ENCODE assay signal across 14 mouse cellular contexts in genomic region chr16:92403069-92403468, GRCm38 (mm10). TPM values are rescaled to one million over a fixed set of nuclear protein-coding genes. Genes with fewer than 3 reads are reported as not detected.
A peak's percentile ranks its signal among the peaks of the same experiment; 100 is the strongest.
DNase-seq lines count a peak whose midpoint lies in the region; ATAC-seq and TF ChIP-seq lines count a peak whose summit lies in the region.
"Had no signal": no experiment of that assay in that cellular context is flagged by ENCODE, and none has a peak within 500 bp of the region (broad histone marks: within the 10 kb centered on the region; RNA-seq: fewer than 3 reads in every experiment).

No protein-coding gene starts in this region.

- H3K9me3 ChIP-seq in midbrain, embryonic 10.5 days (replicated peaks): no peaks in the 10 kb centered on the region
- no peaks in the 10 kb centered on the region for H3K9me3 ChIP-seq in midbrain, embryonic 16.5 days (replicated peaks; ENCODE audit: control insufficient read depth, low read length, poor library complexity, severe bottlenecking)
- no peaks in the 10 kb centered on the region for H3K9me3 ChIP-seq in heart, embryonic 12.5 days (replicated peaks)
- H3K9me3 ChIP-seq in lung, embryonic 15.5 days: no peaks in the 10 kb centered on the region
- no peaks in the 10 kb centered on the region for H3K9me3 ChIP-seq in liver, postnatal 0 days (ENCODE audit: low read length)
- no peaks in the 10 kb centered on the region for H3K9me3 ChIP-seq in hindbrain, embryonic 16.5 days (ENCODE audit: control insufficient read depth, low read length)
- H3K9me3 ChIP-seq: megakaryocyte, embryonic 14.5 days had no signal

- peaks cover 51% of the 10 kb centered on the region for H3K4me1 ChIP-seq in midbrain, embryonic 10.5 days
- H3K4me1 ChIP-seq in midbrain, embryonic 16.5 days (ENCODE audit: control insufficient read depth, insufficient read depth, low read length): peaks cover 30% of the 10 kb centered on the region
- H3K4me1 ChIP-seq in heart, embryonic 12.5 days (replicated peaks): peaks cover 49% of the 10 kb centered on the region
- peaks cover 59% of the 10 kb centered on the region for H3K4me1 ChIP-seq in lung, embryonic 15.5 days
- peaks cover 15% of the 10 kb centered on the region; the same call in 1 of the 2 replicates for H3K4me1 ChIP-seq in liver, postnatal 0 days (ENCODE audit: insufficient read depth)
- H3K4me1 ChIP-seq in hindbrain, embryonic 16.5 days (ENCODE audit: control insufficient read depth, insufficient read depth, low read depth, low read length): peaks cover 30% of the 10 kb centered on the region

- H3K9ac ChIP-seq in midbrain, embryonic 16.5 days (ENCODE audit: low read depth, low read length): no peak overlapping the region
- H3K9ac ChIP-seq in heart, embryonic 12.5 days: no peak overlapping the region
- no peak overlapping the region for H3K9ac ChIP-seq in lung, embryonic 15.5 days
- no peak overlapping the region for H3K9ac ChIP-seq in liver, postnatal 0 days (replicated peaks)
- no peak overlapping the region for H3K9ac ChIP-seq in hindbrain, embryonic 16.5 days (ENCODE audit: low read depth, low read length)

- TF ChIP-seq EP300 in liver, postnatal 0 days (IDR thresholded peaks at IDR 0.05; ENCODE audit: low read depth): no peak

- no peak for ATAC-seq in midbrain, embryonic 16.5 days
- no peak for ATAC-seq in heart, embryonic 12.5 days (ENCODE audit: insufficient number of reproducible peaks, low FRiP score)
- peak; percentile 77 for ATAC-seq in lung, embryonic 15.5 days (ENCODE audit: borderline replicate concordance, extremely low read depth, low FRiP score, low TSS enrichment)
- no peak for ATAC-seq in liver, postnatal 0 days
- ATAC-seq in hindbrain, embryonic 16.5 days: no peak
- ATAC-seq: hindbrain, postnatal 0 days had no signal

- no peak overlapping the region for H3K4me3 ChIP-seq in midbrain, embryonic 10.5 days
- H3K4me3 ChIP-seq in midbrain, embryonic 16.5 days (ENCODE audit: low read depth, low read length): no peak overlapping the region
- no peak overlapping the region for H3K4me3 ChIP-seq in heart, embryonic 12.5 days
- no peak overlapping the region for H3K4me3 ChIP-seq in lung, embryonic 15.5 days
- no peak overlapping the region for H3K4me3 ChIP-seq in liver, postnatal 0 days (ENCODE audit: low read depth, low read length)
- H3K4me3 ChIP-seq in hindbrain, embryonic 16.5 days (ENCODE audit: low read length): no peak overlapping the region
- H3K4me3 ChIP-seq: erythroblast, embryonic 14.5 days; megakaryocyte, embryonic 14.5 days had no signal

- TF ChIP-seq CTCF in liver, postnatal 0 days (IDR thresholded peaks at IDR 0.05; ENCODE audit: low read depth): no peak

- WGBS in midbrain, embryonic 10.5 days: 85% methylated on average over 10 of the region's 10 CpGs
- WGBS in midbrain, embryonic 16.5 days: 76% methylated on average over 10 of the region's 10 CpGs
- 64% methylated on average over 10 of the region's 10 CpGs for WGBS in heart, embryonic 12.5 days
- WGBS in lung, embryonic 15.5 days: 28% methylated on average over 10 of the region's 10 CpGs
- WGBS in liver, postnatal 0 days (ENCODE audit: insufficient replicate concordance): 79% methylated on average over 10 of the region's 10 CpGs
- WGBS in hindbrain, embryonic 16.5 days: 75% methylated on average over 10 of the region's 10 CpGs

- H3K4me2 ChIP-seq in midbrain, embryonic 16.5 days (ENCODE audit: low read length): no peak overlapping the region
- H3K4me2 ChIP-seq in heart, embryonic 12.5 days: no peak overlapping the region
- peak overlapping the region; percentile 33 for H3K4me2 ChIP-seq in lung, embryonic 15.5 days
- no peak overlapping the region for H3K4me2 ChIP-seq in liver, postnatal 0 days (ENCODE audit: low read depth, low read length)
- no peak overlapping the region for H3K4me2 ChIP-seq in hindbrain, embryonic 16.5 days (ENCODE audit: low read length)

- H3K27ac ChIP-seq in midbrain, embryonic 10.5 days (replicated peaks): peak overlapping the region; percentile 47
- H3K27ac ChIP-seq in midbrain, embryonic 16.5 days (ENCODE audit: low read length): no peak overlapping the region
- H3K27ac ChIP-seq in heart, embryonic 12.5 days (ENCODE audit: poor library complexity, severe bottlenecking): peak overlapping the region; percentile 32; the same call in 1 of the 2 replicates
- peak overlapping the region; percentile 94 for H3K27ac ChIP-seq in lung, embryonic 15.5 days
- H3K27ac ChIP-seq in liver, postnatal 0 days (ENCODE audit: low read depth): no peak overlapping the region
- no peak overlapping the region for H3K27ac ChIP-seq in hindbrain, embryonic 16.5 days (ENCODE audit: low read depth, low read length)
- H3K27ac ChIP-seq: hindbrain, postnatal 0 days had no signal

- peaks cover 21% of the 10 kb centered on the region for H3K27me3 ChIP-seq in midbrain, embryonic 10.5 days (ENCODE audit: low read depth, poor library complexity, severe bottlenecking)
- H3K27me3 ChIP-seq in midbrain, embryonic 16.5 days (ENCODE audit: control insufficient read depth, insufficient read depth, low read depth, low read length): no peaks in the 10 kb centered on the region
- no peaks in the 10 kb centered on the region for H3K27me3 ChIP-seq in heart, embryonic 12.5 days (replicated peaks)
- no peaks in the 10 kb centered on the region for H3K27me3 ChIP-seq in lung, embryonic 15.5 days
- H3K27me3 ChIP-seq in liver, postnatal 0 days (ENCODE audit: insufficient read depth, low read length): peaks cover 9% of the 10 kb centered on the region; the same call in 1 of the 2 replicates
- no peaks in the 10 kb centered on the region for H3K27me3 ChIP-seq in hindbrain, embryonic 16.5 days (replicated peaks; ENCODE audit: control insufficient read depth, insufficient read depth, low read length)

- H3K36me3 ChIP-seq in midbrain, embryonic 10.5 days: no peaks in the 10 kb centered on the region
- no peaks in the 10 kb centered on the region for H3K36me3 ChIP-seq in midbrain, embryonic 16.5 days (ENCODE audit: control insufficient read depth, insufficient read depth, low read length)
- H3K36me3 ChIP-seq in heart, embryonic 12.5 days: no peaks in the 10 kb centered on the region
- H3K36me3 ChIP-seq in lung, embryonic 15.5 days: no peaks in the 10 kb centered on the region
- no peaks in the 10 kb centered on the region for H3K36me3 ChIP-seq in liver, postnatal 0 days (replicated peaks; ENCODE audit: insufficient read depth, low read length)
- no peaks in the 10 kb centered on the region for H3K36me3 ChIP-seq in hindbrain, embryonic 16.5 days (ENCODE audit: control insufficient read depth, insufficient read depth, low read length)

- DNase-seq in midbrain, embryonic 10.5 days (ENCODE audit: low spot score): no peak
- DNase-seq in adrenal gland, adult 8-10 months: no peak
- DNase-seq in liver, postnatal 0 days: no peak
- DNase-seq: left cerebral cortex, postnatal 4 days; retina, postnatal 1 day had no signal

RNA-seq across cellular contexts. Expression of gene Kcne1, which starts 43.8 kb away (rescaled TPM):
- 0.41 and 0.55 TPM in 2 replicates for polyA plus RNA-seq in midbrain, embryonic 10.5 days (2016; fragmentation: Nextera tagmentation; extraction: Ambion mirVana)
- polyA plus RNA-seq in midbrain, embryonic 16.5 days (2015; fragmentation: Nextera tagmentation; extraction: Ambion mirVana): not detected in 2 replicates
- polyA plus RNA-seq in heart, embryonic 12.5 days (2016; fragmentation: Nextera tagmentation; extraction: Ambion mirVana): 78.4 and 87.1 TPM in 2 replicates
- polyA plus RNA-seq in lung, embryonic 15.5 days (2015; fragmentation: Nextera tagmentation; extraction: Ambion mirVana): 1.1 and 1.8 TPM in 2 replicates
- total RNA-seq in adrenal gland, adult 8-10 months (2022): not detected
- polyA plus RNA-seq in liver, postnatal 0 days (2015; fragmentation: Nextera tagmentation; extraction: Ambion mirVana): not detected in 2 replicates
- polyA plus RNA-seq in hindbrain, embryonic 16.5 days (2015; fragmentation: Nextera tagmentation; extraction: Ambion mirVana): 0.19 and 0.28 TPM in 2 replicates
- total RNA-seq: gastrocnemius, postnatal 36 days; layer of hippocampus, postnatal 10 days; left cerebral cortex, postnatal 4 days had no signal
- polyA plus RNA-seq: erythroblast, embryonic 14.5 days had no signal

Comparison
In these comparisons a context has a peak if more than half of its experiments do, and no peak if none do; other contexts are left out.
1. H3K27ac ChIP-seq: peak in midbrain, embryonic 10.5 days (single experiment), heart, embryonic 12.5 days (single experiment) and lung, embryonic 15.5 days (single experiment); none in midbrain, embryonic 16.5 days (single experiment), liver, postnatal 0 days (single experiment) and hindbrain, embryonic 16.5 days (single experiment).
2. RNA of gene Kcne1, which starts 43.8 kb away (polyA plus RNA-seq): 78.4 to 87.1 TPM in heart, embryonic 12.5 days; 1.1 to 1.8 TPM in lung, embryonic 15.5 days, 0.41 to 0.55 TPM in midbrain, embryonic 10.5 days, 0.19 to 0.28 TPM in hindbrain, embryonic 16.5 days, not detected in midbrain, embryonic 16.5 days and not detected in liver, postnatal 0 days; every median in the first group is over 10 times any median in the second.